Mouse (Mus musculus) thymus, adult 18-20 months (tissue): ENCODE data around the gene Tap1.
A peak's percentile ranks its signal among the peaks of the same experiment; 100 is the strongest.
"Not testable (repeated sequence)": the region's sequence is repeated elsewhere in the genome, so short reads cannot be mapped to it uniquely, and the experiment has no call there.

ENCODE experiments used
- DNase-seq, 2 experiments: peaks; one replicate each; pipeline ENCODE4 v3.0.0; 2022; ENCODE audit warnings: mixed read lengths in 2 of 2

Gene Tap1

DNA sequence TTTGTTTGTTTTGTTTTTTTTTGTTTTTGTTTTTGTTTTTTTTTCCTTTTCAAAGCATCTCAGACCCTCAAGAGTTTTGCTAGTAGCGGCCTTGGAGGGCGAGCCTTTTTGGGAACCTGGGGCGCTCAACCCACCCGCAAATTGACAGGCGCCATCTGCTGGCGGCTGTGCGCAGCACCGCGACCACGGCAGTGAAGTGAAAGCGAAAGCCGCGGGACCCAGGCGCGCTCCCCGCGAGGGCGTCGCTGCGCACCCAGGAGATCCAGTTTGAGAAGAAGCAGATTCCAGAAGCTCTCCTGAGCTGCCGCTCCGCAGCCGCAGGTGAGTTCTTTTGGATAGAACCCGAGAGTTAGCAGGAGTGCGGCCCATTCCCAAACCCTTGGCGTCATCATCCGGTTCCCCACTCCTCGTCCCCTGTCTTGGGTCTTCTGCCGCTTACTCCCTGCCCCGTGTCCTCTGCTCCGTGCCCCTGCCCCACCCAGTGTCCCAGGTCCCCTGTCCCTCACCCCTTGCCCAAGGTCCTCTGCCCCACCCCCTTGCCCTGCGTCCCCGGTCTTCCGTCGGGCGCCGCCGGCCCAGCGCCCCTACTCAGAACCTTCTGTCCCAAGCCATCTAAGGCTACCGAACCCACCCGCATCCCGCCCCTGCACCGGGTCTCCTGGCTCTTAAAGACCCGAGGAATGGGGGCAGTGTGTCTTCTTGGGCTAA is 17.1 kb downstream of the Tap1 start:
- peak; percentile 87 to 88 for DNase-seq

DNA sequence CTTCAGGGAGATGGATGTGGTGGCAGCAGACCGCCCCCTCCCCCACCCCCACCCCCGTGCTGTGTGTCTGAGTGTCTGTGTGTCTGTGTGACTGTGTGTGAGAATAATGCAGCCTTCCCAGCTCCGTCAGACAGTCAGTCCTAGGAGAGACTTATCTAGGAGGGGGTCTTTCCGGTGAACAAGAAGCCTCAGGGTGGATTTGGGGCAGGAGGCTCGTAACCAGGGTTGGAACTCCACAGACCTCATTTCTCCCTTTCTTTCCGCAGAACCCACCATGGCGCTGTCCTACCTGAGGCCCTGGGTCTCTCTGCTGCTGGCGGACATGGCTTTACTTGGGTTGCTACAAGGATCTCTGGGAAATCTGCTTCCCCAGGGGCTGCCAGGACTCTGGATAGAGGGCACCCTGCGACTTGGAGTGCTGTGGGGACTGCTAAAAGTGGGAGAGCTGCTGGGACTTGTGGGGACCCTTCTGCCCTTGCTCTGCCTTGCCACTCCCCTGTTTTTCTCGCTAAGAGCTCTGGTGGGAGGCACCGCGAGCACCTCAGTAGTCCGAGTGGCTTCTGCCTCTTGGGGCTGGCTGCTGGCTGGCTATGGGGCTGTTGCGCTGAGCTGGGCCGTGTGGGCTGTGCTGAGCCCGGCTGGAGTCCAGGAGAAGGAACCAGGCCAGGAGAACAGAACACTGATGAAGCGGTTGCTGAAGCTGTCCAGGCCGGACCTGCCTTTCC is 17.8 kb downstream of the Tap1 start:
- DNase-seq = peak in 1 of 2 experiments; percentile 64

DNA sequence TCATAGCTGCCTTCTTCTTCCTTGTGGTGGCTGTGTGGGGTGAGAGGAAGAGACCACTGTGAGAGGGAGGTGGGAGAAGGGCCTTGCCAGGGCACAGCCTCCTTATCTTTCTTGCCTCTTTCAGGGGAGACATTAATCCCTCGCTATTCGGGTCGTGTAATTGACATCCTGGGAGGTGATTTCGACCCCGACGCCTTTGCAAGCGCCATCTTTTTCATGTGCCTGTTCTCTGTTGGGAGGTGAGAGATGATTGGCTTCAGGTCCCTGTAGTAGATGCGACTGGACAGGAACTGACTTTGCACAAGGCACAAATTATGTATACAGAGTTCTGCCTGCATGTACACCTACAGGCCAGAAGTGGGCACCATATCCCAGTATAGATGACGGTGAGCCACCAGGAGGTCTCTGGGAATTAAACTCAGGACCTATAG is 18.4 kb downstream of the Tap1 start:
- DNase-seq = peak in 1 of 2 experiments; percentile 41

DNA sequence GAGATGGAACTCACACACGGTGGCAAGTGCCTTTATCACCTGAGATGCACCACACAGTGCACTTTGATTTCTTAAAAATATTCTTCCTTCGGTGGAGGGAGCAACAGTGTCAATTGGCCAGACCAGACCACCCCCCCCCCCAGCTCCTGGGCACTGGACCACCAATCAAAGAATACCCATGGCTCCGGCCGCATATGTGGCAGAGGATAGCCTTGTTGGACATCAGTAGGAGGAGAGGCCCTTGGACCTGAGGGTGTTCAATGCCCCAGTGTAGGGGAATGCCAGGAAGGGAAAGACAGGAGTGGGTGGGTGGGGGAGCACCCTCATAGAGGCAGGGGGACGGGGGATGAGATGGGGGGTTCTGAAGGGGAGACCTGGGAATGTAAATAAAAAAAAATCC is 19.4 kb downstream of the Tap1 start:
- peak in 1 of 2 experiments; percentile 14 for DNase-seq

DNA sequence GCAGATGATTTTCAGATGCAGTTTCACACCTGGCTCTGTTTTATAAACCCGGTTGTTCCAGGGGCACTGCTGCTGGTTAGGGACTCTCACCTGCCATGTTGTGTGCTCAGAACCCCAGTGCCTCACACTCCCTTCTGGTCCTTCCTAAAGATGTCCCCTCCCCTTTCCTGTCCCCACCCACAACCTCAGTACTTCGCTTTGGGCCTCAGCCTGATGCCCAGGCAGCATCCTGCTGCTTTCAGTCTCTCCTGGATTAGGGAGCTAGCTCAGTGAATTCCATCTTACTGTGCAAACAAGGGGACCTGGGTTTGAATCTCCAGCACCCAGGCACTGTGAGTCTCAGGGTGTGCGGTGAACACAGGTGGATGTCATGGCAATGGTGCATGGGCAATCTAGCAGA is 20.1 kb downstream of the Tap1 start:
- DNase-seq = peak in 1 of 2 experiments; percentile 62

DNA sequence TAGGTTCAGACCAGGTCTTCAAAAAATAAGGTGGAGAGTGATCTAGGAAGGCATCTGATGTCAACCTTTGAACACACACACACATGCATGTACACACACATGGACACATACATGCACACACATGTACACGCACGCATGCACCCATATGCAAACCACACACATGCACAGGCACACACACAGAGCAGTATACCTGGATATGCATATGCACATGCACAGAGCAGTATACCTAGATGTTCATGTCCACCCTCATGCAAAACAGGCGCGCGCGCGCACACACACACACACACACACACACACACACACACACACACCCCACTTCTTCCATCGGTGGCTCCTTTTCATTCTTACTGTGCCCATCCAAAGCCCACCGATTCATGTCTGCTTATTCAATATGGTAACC is 20.5 kb downstream of the Tap1 start:
- peak in 1 of 2 experiments; percentile 12 for DNase-seq

DNA sequence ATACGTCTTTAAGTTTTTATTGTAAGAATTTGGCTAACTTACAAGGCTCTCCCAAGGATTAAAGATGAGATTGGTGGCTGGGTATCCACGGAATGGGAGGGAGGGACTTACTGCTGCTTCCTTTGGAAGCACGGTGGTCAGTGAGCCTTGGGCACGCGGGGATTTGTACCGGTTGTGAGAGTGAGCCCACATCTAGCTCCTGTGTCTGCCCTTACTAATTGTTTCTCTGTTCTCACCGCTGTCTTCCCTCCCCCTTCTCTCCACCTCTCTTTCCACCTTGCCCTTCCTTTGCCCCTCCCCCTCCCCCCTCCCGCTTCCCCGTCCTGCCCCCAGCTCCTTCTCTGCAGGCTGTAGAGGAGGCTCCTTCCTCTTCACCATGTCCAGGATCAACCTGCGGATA is 21.1 kb downstream of the Tap1 start:
- DNase-seq = no peak

DNA sequence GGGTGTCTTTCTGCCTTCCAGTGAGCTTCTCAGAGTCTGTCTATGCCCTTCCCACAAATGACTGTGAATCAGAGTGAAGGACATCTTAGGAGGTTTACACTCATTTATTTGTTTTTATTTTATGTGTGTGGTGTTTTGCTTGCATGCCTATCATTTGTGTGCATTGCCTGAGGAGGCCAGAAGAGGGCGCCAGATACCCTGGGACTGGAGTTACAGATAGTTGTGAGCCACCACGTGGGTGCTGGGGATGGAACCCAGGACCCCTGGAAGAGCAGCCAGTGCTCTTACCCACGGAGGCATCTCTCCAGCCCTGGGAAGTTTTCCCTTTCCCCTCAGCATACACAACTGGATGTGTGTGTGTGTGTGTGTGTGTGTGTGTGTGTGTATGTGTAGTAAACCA is 22.3 kb downstream of the Tap1 start:
- peak in 1 of 2 experiments; percentile 23 for DNase-seq

DNA sequence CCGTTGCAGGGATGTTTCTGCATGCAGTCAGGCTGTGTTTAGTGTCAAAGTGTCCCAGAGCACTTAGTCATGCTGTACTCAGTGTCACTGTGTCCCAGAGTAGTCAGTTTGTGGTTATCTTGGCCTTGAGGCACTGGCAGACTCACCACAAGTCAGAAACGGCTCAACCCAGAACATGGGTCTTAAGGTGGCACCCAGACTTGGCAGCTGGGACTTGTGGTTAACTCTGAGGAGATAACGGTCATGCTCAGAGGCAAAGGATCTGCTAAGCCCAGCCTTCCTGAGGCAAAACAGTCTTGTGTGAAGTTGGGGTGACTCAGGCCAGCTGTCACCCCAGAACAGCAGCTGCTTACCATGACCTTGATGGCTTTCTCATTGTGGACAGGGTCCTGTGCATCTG is 23.2 kb downstream of the Tap1 start:
- peak in 1 of 2 experiments; percentile 69 for DNase-seq

DNA sequence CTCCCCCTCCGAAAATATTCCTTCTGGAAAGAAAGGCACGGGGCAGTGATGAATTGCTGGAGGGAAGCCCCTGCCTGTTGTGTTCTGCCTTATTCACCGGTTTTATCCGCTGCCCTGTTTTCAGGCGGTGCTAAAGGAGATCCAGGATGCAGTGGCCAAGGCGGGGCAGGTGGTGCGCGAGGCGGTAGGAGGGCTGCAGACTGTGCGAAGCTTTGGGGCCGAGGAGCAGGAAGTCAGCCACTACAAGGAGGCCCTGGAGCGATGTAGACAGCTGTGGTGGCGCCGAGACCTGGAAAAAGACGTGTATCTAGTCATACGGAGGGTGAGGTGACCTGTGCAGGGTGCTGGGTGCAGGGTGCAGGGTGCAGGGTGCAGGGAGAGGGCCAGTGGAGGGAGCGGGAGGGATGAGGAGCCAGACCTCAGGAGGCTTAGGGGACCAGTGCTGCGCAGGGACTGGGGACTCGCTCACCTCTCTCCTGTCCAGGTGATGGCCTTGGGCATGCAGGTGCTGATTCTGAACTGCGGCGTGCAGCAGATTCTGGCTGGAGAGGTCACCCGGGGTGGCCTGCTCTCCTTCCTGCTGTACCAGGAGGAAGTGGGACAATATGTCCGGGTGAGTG is 24.5 kb downstream of the Tap1 start:
- peak; percentile 74 to 80 for DNase-seq

DNA sequence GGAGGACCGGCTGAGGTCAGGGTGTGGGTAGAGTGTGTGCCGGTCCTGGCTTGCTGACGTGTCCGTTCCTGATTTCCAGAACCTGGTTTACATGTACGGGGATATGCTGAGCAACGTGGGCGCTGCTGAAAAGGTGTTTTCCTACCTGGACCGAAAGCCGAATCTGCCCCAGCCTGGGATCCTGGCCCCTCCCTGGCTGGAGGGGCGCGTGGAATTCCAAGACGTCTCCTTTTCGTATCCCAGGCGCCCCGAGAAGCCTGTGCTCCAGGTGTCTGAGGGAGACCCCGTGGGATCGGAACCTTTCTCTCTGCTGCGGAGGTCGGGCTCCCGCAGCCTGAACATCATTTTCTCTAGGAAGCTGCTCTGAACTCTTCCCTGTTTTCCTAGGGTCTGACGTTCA is 26.6 kb downstream of the Tap1 start:
- no peak for DNase-seq

DNA sequence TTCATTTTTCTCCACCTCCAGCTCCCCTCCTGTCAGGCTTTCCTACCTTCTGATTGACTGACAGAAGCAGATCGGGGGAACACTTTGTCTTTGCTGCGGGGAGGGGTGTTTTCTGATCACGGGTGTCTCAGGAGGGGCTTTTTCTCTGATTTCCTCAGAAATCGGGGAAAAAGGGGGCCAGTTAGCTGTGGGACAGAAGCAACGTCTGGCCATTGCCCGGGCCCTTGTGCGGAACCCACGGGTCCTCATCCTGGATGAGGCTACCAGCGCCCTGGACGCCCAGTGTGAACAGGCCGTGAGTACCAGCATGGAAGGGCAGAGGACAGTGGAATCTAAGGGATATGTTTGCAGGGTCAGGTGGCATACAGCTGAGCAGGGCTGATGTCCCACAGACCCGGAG is 27.8 kb downstream of the Tap1 start:
- DNase-seq = peak in 1 of 2 experiments; percentile 4

DNA sequence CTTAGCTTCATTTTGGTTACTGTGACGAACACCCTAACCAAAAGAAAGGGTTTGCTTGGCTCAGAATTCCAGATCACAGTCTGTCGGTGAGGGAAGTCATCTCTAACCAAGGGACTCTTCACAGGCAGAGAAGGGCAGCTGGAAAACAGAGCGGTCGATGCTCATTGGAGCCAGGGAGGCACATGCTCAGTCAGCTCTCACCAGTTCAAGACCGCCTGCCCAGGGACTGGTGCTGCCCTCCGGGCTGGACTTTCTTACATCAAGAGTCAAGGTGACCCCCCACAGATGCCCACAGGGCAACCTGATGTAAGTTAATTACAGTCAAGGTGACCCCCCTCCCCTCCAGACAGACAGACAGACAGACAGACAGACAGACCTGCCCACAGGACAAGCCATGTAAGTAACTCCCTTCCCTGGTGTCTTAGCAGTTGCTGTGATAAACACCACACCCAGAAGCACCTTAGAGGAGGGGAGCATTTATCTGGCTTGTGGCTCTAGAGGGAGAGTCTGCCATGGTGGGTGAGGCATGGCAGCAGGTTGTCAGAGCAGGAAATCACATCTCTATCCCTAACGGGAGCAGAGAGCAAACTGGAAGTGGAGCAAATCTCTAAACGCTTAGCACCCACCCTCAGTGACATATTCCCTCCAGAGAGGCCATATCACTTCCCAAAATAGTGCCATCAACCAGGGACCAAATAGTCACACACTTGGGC is 30.0 kb downstream of the Tap1 start:
- peak in 1 of 2 experiments; percentile 7 for DNase-seq

DNA sequence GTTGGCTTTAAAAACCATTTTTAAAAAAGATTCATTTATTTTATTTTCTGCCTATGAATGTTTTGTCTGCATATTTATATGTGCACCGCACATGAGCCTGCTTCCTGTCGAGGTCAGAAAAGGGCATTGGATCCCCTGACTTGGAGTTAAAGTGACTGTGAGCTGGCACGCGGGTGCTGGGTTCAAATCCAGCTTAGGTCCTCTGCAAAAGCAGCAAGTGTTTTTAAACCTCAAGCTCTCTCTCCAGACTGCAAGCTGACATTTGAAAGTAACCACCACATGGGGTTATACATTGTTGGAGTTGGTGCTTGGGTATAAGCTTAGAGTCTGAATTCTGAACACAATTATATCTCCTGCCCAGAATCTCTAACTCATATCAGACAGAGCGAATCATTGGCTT is 30.6 kb downstream of the Tap1 start:
- peak in 1 of 2 experiments; percentile 3 for DNase-seq

DNA sequence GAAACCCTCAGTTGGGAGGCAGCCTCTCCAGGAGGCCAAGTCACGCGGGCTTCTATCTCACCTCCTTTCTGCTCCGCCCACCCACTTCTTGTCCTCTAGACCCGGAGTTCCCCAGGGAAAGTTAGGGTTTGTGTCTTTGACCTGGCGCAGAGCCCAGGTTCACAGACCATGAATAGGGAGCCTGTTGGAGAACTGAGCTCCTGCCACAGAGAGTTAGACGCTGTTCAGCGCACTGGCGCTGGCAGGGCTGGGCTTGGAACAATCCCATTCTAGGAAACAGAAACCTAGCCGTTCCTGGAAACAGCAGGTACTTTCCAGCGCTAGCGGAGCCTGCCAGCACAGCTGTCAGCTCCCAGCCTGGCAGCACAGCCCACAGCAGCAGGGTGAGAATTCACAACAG is 31.3 kb downstream of the Tap1 start:
- DNase-seq = peak in 1 of 2 experiments; percentile 46

DNA sequence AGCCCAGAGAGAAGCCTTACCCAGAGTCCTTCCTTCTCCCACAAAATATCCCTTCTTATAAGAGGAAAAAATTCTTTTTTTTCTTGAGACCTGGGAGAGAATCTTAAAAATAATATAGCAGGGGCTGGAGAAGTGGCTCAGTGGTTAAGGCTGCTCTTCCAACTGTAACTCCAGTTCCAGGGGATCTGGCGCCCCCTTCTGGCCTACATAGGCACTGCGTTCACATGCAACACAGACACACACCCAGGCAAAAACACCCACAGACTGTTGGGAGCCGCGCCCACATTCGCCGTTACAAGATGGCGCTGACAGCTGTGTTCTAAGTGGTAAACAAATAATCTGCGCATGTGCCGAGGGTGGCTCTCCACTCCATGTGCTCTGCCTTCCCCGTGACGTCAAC is 31.7 kb downstream of the Tap1 start:
- DNase-seq = peak in 1 of 2 experiments; percentile 72

DNA sequence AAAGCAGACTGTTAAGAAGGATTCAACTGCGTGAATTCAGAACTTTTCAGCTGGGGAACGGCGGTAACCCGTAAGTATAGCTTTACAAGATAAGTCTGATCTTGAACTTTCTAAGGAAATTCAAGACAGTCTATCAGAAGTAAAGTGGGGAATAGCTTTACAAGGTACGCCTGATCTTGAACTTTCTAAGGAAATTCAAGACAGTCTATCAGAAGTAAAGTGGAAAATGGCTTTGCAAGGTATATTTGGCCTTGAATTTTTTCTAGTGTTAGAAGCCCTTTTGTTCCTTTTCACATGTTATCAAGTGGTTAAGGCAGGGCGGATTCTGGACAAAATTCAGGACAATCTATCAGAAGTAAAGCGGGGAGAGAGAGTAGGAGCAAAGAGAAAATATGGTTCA is 32.4 kb downstream of the Tap1 start:
- not testable (repeated sequence) for DNase-seq

DNA sequence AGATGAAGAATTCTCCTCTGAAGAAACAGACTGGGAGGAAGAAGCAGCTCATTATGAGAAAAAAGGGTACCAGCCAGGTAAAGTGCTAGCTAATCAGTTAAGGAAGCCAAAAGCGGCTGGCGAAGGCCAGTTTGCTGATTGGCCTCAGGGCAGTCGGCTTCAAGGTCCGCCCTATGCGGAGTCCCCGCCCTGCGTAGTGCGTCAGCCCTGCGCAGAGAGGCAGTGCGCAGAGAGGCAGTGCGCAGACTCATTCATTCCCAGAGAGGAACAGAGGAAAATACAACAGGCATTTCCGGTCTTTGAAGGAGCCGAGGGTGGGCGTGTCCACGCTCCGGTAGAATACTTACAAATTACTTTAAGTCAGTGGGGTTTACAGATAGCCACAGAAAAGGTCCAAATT is 33.0 kb downstream of the Tap1 start:
- not testable (repeated sequence) for DNase-seq

DNA sequence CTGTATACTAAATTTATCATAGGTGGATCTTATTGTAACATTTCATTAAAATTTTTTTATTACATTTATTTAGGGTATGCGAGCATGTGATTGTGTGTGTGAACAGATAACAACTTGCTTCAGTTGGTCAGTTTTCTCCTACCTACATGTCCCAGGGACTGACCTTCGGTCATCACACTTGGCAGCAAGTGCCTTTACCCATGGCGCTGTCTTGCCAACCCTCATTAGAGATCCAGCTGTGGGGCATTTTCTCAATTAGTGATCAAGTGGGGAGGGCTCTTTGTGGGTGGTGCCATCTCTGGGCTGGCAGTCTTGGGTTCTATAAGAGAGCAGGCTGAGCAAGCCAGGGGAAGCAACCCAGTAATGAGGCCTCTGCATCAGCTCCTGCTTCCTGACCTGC is 37.5 kb downstream of the Tap1 start:
- DNase-seq = no peak

DNA sequence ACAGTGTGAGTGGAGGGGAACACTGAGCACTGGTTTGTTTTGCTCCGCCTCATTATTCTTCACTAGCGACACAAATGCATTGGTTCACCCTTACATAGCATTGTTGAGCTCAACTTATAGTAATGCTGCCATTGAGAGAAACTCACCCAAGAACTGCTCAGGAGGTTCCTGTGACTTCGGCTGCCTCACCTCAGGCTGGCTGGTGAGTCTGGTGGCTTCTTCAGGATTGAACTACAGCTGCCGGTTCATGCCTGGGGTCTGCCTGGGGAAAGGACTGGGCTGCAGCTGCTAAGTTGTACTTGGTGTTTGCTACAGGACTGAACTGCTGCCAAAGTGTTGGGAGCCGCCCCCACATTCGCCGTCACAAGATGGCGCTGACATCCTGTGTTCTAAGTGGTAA is 38.1 kb downstream of the Tap1 start:
- DNase-seq = no peak

DNA sequence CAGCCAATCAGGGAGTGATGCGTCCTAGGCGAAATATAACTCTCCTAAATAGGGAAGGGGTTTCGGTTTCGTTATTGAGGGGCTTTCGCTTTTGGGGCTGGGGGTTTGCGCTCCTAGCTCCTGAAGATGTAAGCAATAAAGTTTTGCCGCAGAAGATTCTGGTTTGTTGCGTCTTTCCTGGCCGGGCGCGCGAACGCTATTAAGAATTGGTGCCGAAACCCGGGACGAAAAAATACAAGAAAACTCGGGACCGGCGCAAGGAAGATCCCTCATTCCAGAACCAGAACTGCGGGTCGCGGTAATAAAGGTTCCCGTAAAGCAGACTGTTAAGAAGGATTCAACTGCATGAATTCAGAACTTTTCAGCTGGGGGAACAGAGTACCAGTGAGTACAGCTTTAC is 38.6 kb downstream of the Tap1 start:
- not testable (repeated sequence) for DNase-seq

DNA sequence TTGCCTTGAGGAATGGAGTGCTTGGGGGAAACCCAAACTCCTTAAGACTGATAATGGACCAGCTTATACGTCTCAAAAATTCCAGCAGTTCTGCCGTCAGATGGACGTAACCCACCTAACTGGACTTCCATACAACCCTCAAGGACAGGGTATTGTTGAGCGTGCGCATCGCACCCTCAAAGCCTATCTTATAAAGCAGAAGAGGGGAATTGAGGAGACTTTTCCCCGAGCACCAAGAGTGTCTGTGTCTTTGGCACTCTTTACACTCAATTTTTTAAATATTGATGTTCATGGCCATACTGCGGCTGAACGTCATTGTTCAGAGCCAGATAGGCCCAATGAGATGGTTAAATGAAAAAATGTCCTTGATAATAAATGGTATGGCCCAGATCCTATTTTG is 43.6 kb downstream of the Tap1 start:
- peak in 1 of 2 experiments; percentile 6 for DNase-seq

DNA sequence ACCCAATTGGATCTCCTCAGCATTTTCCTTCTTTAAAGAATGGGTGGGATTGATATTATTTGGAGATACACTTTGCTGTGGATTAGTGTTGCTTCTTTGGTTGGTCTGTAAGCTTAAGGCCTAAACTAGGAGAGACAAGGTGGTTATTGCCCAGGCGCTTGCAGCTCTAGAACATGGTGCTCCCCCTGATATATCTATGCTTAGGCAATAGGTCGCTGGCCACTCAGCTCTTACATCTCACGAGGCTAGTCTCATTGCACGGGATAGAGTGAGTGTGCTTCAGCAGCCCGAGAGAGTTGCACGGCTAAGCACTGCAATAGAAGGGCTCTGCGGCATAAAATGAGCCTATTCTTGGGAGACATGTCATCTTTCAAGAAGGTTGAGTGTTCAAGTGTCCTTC is 44.7 kb downstream of the Tap1 start:
- DNase-seq = peak in 1 of 2 experiments; percentile 1
